Mouse (Mus musculus) natural killer cell, adult 2 months (primary cell): Measurements from ENCODE around the gene Olfr202.
"Not testable (repeated sequence)": the region's sequence is repeated elsewhere in the genome, so short reads cannot be mapped to it uniquely, and the experiment has no call there.

Experiments
- DNase-seq, 2 experiments: peaks; one replicate each; pipeline ENCODE4 v3.0.0; 2022; ENCODE audit warnings: low spot score in 2 of 2

Olfr202 gene

DNA sequence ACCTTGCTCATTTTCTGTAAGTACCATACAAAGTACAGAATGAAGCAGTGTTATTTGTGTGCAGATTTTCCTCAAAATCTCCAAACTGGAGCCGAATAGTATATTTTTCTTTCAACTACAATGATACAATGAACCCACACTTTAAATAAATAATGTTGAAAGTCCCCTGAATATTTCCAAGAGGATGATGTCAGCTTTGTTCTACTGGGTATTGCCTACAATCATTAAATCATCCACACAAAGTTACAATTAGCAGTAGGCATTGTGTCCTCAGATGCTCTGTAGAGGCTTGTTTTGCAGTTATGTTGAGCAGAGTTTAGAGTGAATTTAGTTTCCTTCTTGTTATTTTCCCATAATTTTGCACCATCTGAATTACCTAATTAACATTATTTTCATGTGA, at the start of gene Olfr202:
Olfr202 (minus strand) TSS at position 101 of the 400 bp plus-strand sequence.
- no peak for DNase-seq

DNA sequence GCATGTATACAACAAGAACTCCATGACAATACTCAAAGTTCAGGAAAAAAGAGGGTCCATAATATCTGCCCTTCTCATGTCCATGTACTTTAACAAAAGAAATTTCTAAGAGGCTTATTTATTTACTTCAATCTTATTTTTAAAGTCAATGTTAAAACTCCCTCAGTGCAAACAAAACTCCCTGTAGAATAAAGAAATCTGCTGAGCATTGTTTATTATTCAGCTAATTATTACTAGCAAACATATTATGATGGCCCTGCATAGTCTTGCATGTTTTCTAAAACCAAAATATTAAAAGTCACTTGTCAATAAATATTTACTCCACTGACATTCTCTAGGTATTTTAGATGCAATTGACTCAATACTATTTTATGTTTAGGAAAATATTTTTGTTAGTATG, 44.4 kb upstream of the Olfr202 start, which contains the start of gene Olfr205:
Olfr205 (minus strand) TSS at position 101 of the 400 bp plus-strand sequence.
- DNase-seq = no peak

DNA sequence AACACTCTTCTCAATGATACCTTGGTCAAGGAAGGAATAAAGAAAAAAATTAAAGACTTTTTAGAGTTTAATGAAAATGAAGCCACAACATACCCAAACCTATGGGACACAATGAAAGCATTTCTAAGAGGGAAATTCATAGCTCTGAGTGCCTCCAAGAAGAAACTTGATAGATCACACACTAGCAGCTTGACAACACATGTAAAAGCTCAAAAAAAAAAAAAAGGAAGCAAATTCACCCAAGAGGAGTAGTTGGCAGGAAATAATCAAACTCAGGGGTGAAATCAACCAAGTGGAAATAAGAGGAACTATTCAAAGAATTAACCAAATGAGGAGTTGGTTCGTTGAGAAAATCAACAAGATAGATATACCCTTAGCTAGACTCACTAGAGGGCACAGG, 36.7 kb upstream of the Olfr202 start:
- DNase-seq = not testable (repeated sequence)

DNA sequence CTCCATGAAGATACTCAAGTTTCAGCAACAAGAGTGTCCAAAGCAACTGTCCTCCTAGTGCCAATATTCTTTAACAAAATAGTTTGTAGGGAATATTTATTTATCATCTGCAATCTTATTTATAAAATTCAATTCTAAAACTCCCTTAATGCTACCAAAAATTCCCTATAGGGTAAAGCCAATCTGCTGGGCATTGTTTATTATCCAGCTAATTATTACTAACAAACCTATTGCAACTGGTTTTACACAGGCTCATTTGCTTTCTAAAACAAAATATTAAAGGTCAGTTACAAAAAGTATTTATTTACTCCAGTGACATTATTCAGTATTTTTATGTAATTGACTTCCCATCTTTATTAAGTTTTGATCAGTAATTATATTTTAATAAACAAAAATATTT, 31.6 kb upstream of the Olfr202 start, which contains the start of gene Olfr204:
Olfr204 (minus strand) TSS at position 101 of the 400 bp plus-strand sequence.
- DNase-seq = no peak

DNA sequence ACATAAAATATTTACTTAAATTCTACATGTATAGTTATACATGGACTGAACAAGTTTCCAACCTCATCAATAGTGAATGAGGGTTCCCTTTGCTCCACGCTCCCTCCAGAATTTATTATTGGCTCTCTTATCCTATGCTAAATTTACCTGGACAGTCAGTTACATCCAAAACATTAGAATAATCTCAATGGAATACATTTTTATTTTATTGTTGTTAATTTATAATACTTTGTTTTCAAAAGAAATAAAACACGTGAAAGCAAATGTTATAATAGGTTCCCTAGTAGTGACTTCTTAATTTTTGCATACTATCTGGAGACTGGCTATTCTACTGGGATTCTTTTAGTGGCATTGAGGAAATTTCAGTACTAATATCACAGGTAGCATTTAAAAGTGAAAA, 12.0 kb upstream of the Olfr202 start, which contains the start of gene Olfr203:
Olfr203 (plus strand) TSS at position 301 of the 400 bp plus-strand sequence.
- no peak for DNase-seq

DNA sequence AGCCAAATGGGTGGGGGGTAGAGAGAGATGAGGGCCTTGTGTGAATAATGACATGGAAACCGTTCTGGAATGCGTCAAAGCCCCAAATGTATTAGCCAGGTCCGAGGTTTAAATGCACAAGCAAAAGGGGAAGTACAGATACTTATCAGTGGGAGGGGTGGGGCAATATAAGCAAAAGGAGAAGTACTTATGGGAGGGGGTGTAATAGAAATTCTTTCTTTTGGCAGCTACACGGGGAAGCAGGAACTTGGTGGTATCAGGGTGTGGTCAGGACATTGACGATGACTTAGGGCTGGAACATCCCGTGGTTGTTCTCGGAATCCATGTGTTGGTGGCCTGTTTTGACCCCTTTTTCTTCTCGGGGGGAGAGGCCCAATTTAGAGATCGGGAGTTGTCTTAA, 983 bp upstream of the Olfr202 start:
- not testable (repeated sequence) for DNase-seq

DNA sequence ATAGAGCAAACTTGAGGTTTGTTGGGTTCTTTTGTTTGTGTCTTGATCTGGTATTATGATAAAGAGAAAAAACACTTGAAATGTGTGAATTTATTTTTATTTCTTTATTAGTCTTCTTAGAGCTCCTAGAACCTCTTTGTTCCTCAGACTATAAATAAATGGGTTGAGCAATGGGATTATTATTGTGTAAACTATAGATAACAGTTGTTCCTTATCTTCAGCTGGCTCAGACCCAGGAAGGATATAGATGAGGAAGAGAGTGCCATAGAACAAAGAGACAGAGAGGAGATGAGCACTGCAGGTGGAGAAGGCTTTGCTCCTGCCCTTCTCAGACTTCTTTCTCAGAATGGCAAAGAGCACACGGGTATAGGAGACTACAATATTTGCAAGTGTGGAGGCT, 3.1 kb downstream of the Olfr202 start:
- DNase-seq = no peak

DNA sequence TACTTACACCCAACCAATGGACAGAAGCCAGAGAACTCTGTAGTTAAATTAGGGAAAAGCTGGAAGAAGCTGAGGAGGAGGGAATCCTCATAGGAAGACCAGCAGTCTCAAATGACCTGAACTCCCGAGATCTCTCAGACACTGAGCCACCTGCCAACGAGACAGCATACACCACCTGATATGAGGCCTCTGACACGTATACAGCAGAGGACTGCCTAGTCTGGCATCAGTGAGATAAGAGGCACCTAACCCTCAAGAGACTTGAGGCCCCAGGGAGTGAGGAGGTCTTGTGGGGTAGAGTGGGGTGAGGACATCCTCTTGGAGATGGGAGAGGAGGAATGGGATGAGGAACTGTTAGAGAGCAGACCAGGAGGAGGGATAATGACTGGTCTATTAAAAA, 6.1 kb downstream of the Olfr202 start:
- no peak for DNase-seq

DNA sequence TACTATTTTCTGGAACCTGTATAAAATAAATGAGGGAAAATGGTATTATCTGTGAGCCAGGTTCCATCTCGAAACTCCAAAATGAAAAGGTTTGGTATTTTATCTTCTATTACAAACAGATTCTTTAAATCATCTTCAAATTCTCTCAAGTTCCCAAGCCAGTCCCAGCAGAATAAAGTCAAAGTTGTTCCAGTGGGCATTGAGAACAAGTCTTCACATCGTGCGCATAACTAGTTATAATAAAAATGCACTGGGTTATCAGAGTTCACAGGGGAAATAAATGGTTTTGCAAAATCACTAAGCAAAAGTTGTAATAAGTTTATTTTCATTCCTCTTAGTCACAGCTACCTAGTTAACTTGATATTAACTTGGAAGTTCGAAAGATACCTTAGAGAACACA, 14.1 kb downstream of the Olfr202 start, which contains the start of gene Olfr201:
Olfr201 (minus strand) TSS at position 101 of the 400 bp plus-strand sequence.
- not testable (repeated sequence) for DNase-seq

DNA sequence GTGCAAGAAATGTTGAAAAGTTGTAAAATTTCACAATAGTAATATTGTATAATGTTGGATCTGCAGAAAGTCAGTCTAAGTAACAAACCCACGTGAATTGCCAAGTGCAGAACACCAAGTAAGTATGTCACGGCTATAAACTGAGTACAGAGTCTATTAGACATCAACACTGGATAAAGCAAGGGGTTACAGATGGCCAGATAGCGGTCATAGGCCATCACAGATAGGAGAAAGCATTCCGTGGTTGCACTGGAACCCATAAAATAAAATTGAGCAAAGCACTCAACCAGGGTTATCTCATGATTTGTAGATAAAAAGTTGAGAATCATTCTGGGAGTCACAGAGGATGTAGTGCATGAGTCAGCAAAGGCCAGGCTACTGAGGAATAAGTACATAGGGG, 17.5 kb downstream of the Olfr202 start:
- not testable (repeated sequence) for DNase-seq

DNA sequence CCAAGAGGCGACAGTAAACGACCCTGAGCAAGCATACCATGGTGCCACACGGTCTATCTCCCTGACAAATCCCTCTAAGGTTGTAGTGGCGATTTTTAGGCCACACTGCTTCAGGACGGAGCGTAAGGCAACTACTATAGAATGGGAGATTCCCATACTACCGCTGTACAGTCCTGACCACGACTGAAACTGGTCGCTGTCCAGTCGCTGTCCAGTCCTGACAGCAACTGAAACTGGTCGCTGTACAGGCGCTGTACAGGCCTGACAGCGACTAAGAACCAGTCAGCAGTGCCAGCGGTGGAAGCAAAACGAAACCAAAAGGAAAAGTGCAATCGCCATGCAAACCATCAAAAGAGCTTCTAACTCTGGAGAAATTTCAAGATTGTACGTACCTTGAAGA, 36.9 kb downstream of the Olfr202 start:
- DNase-seq = no peak
